Mouse (Mus musculus) heart, embryonic 14.5 days (tissue): ENCODE measurements around the gene Rbbp4. TPM values are rescaled to one million over a fixed set of nuclear protein-coding genes. Genes with fewer than 3 reads are reported as not detected.

ENCODE experiments used
- ATAC-seq: fragments of 200-750 bp; cut with Nextera tagmentation; 2 replicates; pipeline ENCODE4 v1.8.0; 2017; ENCODE audit warnings: low read depth, moderate TSS enrichment; ENCODE audit not compliant: insufficient number of reproducible peaks, insufficient read depth, low FRiP score
- H3K27ac ChIP-seq, 2 experiments: fragments of 200-500 bp in 1 of 2; fragments of 300-500 bp in 1 of 2; sonication (generic) in 1 of 2; replicated peaks in 1 of 2; 2 replicates each; pipeline ENCODE4 v1.5.1; 2012 to 2014; ENCODE audit warnings: low read depth in 2 of 2, low read length in 2 of 2, control low read depth in 1 of 2, mild to moderate bottlenecking in 1 of 2, mixed read lengths in 1 of 2; ENCODE audit not compliant: control insufficient read depth in 1 of 2, insufficient read depth in 1 of 2
- H3K27me3 ChIP-seq: fragments of 300-500 bp; sonication (generic); 2 replicates; pipeline ENCODE4 v1.6.1; 2014; ENCODE audit warnings: mild to moderate bottlenecking, low read length, control low read depth; ENCODE audit not compliant: control insufficient read depth, insufficient read depth
- H3K36me3 ChIP-seq: fragments of 300-500 bp; sonication (generic); 2 replicates; pipeline ENCODE4 v1.6.1; 2014; ENCODE audit warnings: mild to moderate bottlenecking, control low read depth, low read length, mixed read lengths; ENCODE audit not compliant: control insufficient read depth, insufficient read depth
- H3K4me1 ChIP-seq, 2 experiments: fragments of 200-500 bp in 1 of 2; fragments of 300-500 bp in 1 of 2; sonication (generic) in 1 of 2; 2 replicates each; pipeline ENCODE4 v1.6.1; 2012 to 2014; ENCODE audit warnings: low read length in 2 of 2, control low read depth in 1 of 2, mixed read lengths in 1 of 2; ENCODE audit not compliant: control insufficient read depth in 2 of 2, insufficient read depth in 2 of 2
- H3K4me2 ChIP-seq: fragments of 300-500 bp; sonication (generic); 2 replicates; pipeline ENCODE4 v1.6.1; 2014; ENCODE audit warnings: mild to moderate bottlenecking, low read length
- H3K4me3 ChIP-seq, 2 experiments: fragments of 200-500 bp in 1 of 2; fragments of 300-500 bp in 1 of 2; sonication (generic) in 1 of 2; 2 replicates each; pipeline ENCODE4 v1.5.1; 2012 to 2014; ENCODE audit warnings: low read length in 2 of 2, mild to moderate bottlenecking in 2 of 2, control low read depth in 1 of 2, low read depth in 1 of 2, moderate library complexity in 1 of 2; ENCODE audit not compliant: control insufficient read depth in 1 of 2, insufficient read depth in 1 of 2
- H3K9ac ChIP-seq: fragments of 300-500 bp; sonication (generic); 2 replicates; pipeline ENCODE4 v1.6.1; 2014; ENCODE audit warnings: mild to moderate bottlenecking, low read length
- H3K9me3 ChIP-seq: fragments of 300-500 bp; sonication (generic); 2 replicates; pipeline ENCODE4 v1.6.1; 2016; ENCODE audit warnings: low read length, control low read depth; ENCODE audit not compliant: control insufficient read depth
- WGBS: fragments of 180-500 bp; shearing (Covaris S2); extraction: QIAGEN DNeasy Blood & Tissue Kit; methylation state at CpG from one replicate; pipeline ENCODE4 v1.1.7; 2014; 5-methylcytosine and 5-hydroxymethylcytosine counted together
- polyA plus RNA-seq: library from polyadenylated mRNA; unstranded; fragments of >200 nt; fragmentation: Nextera tagmentation; extraction: Ambion mirVana; gene quantifications from 2 replicates; pipeline ENCODE4 v1.2.1, GENCODE M21; 2014

The Rbbp4 gene
- polyA plus RNA-seq, 1 experiment from 2014 or later: 263 TPM

DNA sequence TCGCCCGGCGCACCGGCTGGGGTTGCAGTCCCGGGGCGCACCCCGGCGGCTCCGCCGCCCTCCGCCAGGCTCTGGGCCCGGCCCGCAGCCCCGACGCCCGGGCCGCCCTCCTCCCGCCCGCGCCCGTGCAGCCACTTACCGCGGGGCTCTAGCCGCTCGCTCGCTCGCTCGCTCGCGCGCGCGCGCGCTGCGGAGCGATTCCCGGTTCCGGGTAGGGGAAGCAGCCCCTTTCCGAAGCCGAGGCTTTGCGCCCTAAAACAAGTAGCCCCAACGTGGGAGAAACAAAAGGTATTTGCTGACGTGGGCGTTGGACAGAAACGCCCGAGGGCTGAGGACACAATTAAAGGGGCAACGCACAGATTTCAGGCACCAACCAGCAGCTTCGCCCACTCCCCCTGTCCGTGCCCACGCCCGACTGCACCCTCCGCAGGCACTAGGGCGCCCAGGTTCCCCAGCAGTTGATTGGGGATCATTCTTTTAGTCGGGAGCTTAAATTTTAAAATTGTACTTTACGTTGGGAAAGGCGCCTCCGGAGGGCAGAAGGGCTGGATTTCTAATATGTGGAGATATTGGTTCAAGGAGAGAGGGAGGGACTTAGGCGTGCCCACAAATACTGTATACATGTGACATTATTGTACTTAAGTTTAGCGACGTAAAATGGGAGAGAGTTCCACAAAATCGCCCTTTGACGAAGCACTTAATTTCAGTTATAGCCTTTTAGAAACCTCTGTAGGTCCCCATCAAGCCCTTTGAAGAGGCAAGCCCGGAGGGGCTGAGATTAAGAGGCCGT, 42.6 kb upstream of the Rbbp4 start, which contains the start of gene Zbtb8a:
Zbtb8a (minus strand) TSS at position 516 of the 790 bp plus-strand sequence.
- 0 out of 4 replicates have a peak, but pooled peaks cover 0 to 3% of the 10 kb centered on the region in 2 experiments for H3K4me1 ChIP-seq
- H3K27ac ChIP-seq: peak within 1 kb of the TSS; percentile 21 to 71
- H3K36me3 ChIP-seq: no peaks in the 10 kb centered on the region
- H3K9ac ChIP-seq: peak within 1 kb of the TSS; percentile 87
- WGBS: 1% methylated on average over 60 of the region's 65 CpGs
- H3K4me2 ChIP-seq: peak within 1 kb of the TSS; percentile 72
- no peaks in the 10 kb centered on the region for H3K9me3 ChIP-seq
- H3K27me3 ChIP-seq: no peaks in the 10 kb centered on the region
- peak; percentile 70 for ATAC-seq
- peak within 1 kb of the TSS; percentile 61 to 79 for H3K4me3 ChIP-seq

GRCm38 (mm10) chr4:129376961-129377545, 41.9 kb upstream of the Rbbp4 start:
- Histone ChIP-seq H3K27me3 (no peaks in the 10 kb centered on the region), H3K4me2 (peak overlapping the region; percentile 72), H3K9me3 (no peaks in the 10 kb centered on the region), H3K4me1 (0 out of 4 replicates have a peak, but pooled peaks cover 0 to 3% of the 10 kb centered on the region in 2 experiments), H3K36me3 (no peaks in the 10 kb centered on the region), H3K27ac (peak overlapping the region; percentile 21 to 71; a peak in 3 of 4 replicates), H3K4me3 (peak overlapping the region; percentile 61 to 79), H3K9ac (peak overlapping the region; percentile 87)
- WGBS: 1% methylated on average over 27 of the region's 68 CpGs
- ATAC-seq: peak; percentile 38; the same call in 1 of the 2 replicates

DNA sequence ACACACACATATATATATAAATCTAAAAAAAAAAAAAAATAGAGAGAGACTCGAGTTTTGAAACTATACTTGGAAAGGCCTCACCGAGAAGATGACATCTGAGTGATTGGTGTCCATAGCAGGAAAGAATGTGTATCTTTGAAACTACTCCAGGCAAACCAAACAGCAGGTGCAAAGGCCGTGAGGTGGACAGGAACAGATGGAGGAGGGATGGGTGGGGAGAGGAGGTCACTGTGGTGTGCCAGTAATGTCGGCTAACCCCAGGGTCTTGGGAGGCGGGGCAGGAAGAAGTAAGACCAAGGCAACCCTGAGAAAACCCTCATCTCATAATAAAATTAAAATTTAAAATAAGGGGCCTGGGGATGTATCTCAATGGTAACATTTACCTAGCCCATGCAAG, 40.7 kb upstream of the Rbbp4 start:
- Histone ChIP-seq H3K4me2 (no peak overlapping the region), H3K36me3 (no peaks in the 10 kb centered on the region)
- ATAC-seq: no peak

DNA sequence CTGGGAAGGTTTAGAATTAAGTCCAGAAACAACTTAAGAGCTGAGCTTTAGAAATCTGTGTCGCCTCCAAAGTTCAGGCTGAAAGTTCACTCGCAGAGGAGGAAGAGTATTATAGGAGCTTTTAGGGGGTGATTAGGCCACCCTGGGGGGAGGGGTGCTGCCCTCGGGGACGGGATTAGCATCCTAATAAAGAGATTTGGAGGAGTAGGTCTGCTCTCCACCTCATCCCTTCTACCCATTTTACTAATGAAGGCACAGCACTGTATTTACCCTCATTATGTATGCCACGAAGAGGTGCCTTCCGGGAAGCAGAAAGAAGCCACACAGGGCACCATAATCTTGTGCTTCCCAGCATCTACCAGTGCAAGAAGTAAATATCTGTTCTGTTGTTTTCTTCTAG, 39.8 kb upstream of the Rbbp4 start:
- no peak for ATAC-seq
- Histone ChIP-seq H3K9ac (no peak overlapping the region), H3K9me3 (no peaks in the 10 kb centered on the region), H3K36me3 (no peaks in the 10 kb centered on the region), H3K4me2 (no peak overlapping the region), H3K27me3 (no peaks in the 10 kb centered on the region), H3K4me3 (no peak overlapping the region), H3K27ac (no peak overlapping the region), H3K4me1 (0 out of 4 replicates have a peak, but pooled peaks cover 0 to 3% of the 10 kb centered on the region in 2 experiments)
- 56% methylated on average over 6 of the region's 6 CpGs for WGBS

More for the DNA sequence above, 40.7 kb upstream of the Rbbp4 start:
- no peak overlapping the region for H3K4me3 ChIP-seq
- 0 out of 4 replicates have a peak, but pooled peaks cover 0 to 3% of the 10 kb centered on the region in 2 experiments for H3K4me1 ChIP-seq
- H3K27me3 ChIP-seq: no peaks in the 10 kb centered on the region
- no peaks in the 10 kb centered on the region for H3K9me3 ChIP-seq
- no peak overlapping the region for H3K27ac ChIP-seq
- 74% methylated on average over 5 of the region's 5 CpGs for WGBS
- H3K9ac ChIP-seq: no peak overlapping the region

GRCm38 (mm10) chr4:129374219-129374755, 39.1 kb upstream of the Rbbp4 start:
- H3K27ac ChIP-seq: no peak overlapping the region
- no peak for ATAC-seq
- WGBS: 63% methylated on average over 11 of the region's 11 CpGs
- H3K4me3 ChIP-seq: no peak overlapping the region
- H3K4me2 ChIP-seq: no peak overlapping the region
- no peaks in the 10 kb centered on the region for H3K27me3 ChIP-seq
- 0 out of 4 replicates have a peak, but pooled peaks cover 0 to 3% of the 10 kb centered on the region in 2 experiments for H3K4me1 ChIP-seq
- H3K9ac ChIP-seq: no peak overlapping the region
- no peaks in the 10 kb centered on the region for H3K36me3 ChIP-seq
- no peaks in the 10 kb centered on the region for H3K9me3 ChIP-seq

DNA sequence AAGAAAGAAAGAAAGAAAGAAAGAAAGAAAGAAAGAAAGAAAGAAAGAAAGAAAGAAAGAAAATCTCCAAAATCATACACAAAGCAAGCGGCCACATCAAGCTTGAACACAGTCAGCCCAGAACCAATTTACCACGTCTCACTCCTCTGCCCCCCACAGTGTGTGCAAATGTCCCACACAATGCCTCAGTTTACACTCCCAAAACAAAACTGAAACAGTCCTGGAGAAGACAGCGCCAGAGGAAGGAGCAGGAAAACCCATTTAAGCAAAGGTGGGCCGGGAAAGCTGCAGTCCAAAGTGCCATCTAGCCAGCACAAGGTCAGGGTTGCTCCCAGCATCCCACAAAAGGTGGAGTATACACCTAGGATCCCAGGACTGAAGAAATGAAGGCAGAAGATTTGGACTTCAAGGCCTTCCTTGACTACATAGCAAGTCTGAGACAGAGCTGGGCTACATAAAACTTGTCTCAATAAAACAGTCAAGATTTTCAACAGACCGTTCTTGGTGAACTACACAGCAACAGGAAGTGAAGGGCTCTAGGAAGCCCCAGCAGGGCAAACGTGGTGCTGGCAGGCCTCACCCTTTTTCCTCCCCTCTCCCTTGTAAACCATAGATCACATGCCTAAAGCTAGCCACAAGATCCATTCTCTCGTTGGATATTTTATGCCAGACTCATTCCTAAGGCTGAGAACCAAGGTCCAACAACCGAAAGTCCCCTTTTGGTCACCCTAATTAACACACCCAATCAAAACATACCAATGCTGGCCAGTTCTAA, 38.2 kb upstream of the Rbbp4 start:
- 59% methylated on average over 8 of the region's 8 CpGs for WGBS
- Histone ChIP-seq H3K9me3 (no peaks in the 10 kb centered on the region), H3K36me3 (peaks cover 7% of the 10 kb centered on the region; the same call in 1 of the 2 replicates), H3K4me3 (no peak overlapping the region), H3K9ac (no peak overlapping the region), H3K4me1 (0 out of 4 replicates have a peak, but pooled peaks cover 0 to 3% of the 10 kb centered on the region in 2 experiments), H3K27me3 (no peaks in the 10 kb centered on the region), H3K27ac (no peak overlapping the region), H3K4me2 (no peak overlapping the region)
- ATAC-seq: no peak

DNA sequence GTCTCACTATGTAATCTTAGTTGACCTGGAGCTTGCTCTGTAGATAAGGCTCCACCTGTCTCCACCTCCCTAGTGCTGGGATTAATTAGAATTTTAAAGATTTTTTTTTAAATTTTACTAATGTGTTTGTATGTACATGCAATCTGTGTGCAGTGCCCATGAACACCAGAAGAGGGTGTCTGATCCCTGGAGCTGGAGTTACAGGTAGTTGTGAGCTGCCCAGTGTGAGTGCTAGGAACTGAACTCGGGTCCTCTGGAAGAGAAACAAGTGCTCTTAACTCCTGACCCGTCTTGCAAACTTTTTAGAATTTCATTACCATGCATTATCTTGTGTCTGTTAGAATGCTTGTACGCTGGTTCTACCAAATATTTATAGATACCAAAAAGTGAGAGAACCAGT, 36.2 kb upstream of the Rbbp4 start:
- no peak overlapping the region for H3K27ac ChIP-seq
- peaks cover 17% of the 10 kb centered on the region for H3K36me3 ChIP-seq
- H3K27me3 ChIP-seq: no peaks in the 10 kb centered on the region
- no peak for ATAC-seq
- WGBS: 85% methylated on average over 3 of the region's 3 CpGs
- H3K9ac ChIP-seq: no peak overlapping the region
- no peak overlapping the region for H3K4me3 ChIP-seq
- H3K4me2 ChIP-seq: no peak overlapping the region
- no peaks in the 10 kb centered on the region for H3K9me3 ChIP-seq
- 0 out of 4 replicates have a peak, but pooled peaks cover 0 to 3% of the 10 kb centered on the region in 2 experiments for H3K4me1 ChIP-seq
